Mouse (Mus musculus) cerebellum, adult 9-10 months (tissue): ENCODE data around the gene Hoxb9.

Experiments used
- DNase-seq: peaks from one replicate; pipeline ENCODE4 v3.0.0; 2022

Hoxb9 gene

DNA sequence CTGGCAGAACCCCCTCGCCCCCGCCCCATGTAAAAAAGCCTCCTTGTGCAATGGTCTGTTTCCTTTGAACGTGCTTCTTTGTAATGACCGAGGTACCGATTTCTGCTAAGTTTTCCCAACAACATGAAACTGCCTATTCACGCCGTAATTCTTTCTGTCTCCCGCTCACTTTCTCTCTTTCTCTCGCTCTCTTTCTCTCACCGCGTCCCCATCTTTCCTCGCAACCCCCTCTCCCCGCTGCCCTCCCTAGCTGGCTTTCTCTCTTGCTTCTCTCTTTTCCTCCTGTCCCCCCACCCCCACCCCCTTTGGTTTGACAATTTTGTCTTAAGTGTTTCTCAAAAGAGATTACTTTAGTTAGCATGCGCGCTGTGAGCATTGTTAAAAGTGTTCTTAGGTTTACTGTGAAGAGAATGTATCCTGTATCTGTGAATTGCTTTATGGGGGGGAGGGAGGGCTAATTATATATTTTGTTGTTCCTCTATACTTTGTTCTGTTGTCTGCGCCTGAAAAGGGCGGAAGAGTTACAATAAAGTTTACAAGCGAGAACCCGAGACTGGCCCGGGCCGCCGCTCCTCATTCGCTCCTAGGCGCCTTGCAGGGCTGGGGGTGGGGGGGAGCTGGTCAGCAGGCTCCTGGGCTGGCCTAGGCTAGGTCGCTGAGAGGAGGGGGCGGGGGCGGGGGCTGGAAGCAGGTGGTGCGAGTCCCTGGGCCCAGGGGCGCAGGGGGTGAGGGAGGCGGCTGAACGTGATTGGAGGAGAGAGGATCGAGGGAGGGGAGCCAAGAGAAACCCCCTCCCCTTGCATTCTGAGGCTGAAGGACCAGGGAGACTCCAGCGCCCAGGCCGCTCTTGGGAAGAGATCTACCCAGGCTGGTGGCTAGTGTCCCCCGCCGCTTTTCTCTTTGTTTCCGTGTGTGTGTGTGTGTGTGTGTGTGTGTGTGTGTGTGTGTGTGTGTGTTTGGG lies 13.8 kb downstream of the Hoxb9 start:
- no peak for DNase-seq

- no peak for DNase-seq
Measured at GRCm38 (mm10) chr11:96285771-96286738, 14.8 kb downstream of the Hoxb9 start, which contains the start of gene Hoxb7. Hoxb7 (plus strand) TSS chr11:96286623.

GRCm38 (mm10) chr11:96286739-96287385 lies 15.6 kb downstream of the Hoxb9 start:
- DNase-seq, result no peak

DNA sequence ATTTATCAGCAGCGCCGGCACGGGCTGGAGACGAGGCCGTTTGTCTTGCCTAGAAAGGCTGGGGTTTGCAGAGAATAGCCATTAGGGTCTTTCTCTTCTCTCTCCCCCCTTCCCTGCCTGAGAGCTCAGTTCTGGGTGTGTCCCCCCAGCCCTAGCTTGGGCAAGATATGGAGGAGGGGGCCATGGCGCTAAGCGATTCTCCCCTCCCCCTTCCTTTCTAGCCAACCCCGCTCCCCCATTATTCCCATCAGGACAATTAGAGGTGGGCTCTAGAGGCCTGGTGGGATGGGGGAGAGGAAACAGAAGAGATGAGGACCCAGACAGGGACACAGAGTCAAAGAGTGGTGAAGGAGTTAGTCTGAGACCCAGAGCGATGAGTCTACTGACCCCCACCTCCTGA lies 16.2 kb downstream of the Hoxb9 start:
- no peak for DNase-seq

DNA sequence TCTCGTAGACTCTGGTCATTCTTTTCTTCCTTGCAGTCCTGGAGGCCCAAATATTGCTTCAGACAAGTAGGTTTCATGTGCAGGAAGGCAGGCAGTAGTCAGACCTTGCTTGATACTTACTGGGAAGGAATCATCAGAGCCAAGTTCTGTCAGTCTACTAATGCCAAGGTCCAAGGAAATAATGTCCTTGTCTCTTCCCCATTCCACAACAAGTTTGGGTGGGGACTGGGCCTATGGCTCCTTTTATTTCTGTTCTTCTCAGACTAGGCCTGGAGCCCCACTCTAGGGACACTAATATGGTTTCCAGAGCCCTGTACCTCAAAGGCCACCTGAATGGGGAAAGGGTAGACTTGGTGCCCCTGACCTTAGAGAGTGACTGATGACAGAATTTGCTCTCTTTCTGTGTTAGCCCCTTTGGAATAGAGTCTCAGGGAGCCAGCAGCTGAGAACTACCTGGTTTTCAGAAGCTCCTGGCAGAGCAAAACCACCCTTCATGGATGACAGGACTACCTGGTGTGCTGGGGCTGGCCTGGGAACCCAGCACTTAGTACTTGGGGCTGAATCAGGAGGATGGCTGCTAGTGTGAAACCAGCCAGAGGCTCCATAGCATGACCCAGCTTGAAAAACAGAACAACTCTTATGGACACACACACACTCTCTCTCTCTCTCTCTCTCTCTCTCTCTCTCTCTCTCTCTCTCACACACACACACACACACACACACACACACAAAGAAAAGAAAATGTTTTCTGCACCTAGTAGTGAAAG lies 17.4 kb downstream of the Hoxb9 start:
- no peak for DNase-seq

DNA sequence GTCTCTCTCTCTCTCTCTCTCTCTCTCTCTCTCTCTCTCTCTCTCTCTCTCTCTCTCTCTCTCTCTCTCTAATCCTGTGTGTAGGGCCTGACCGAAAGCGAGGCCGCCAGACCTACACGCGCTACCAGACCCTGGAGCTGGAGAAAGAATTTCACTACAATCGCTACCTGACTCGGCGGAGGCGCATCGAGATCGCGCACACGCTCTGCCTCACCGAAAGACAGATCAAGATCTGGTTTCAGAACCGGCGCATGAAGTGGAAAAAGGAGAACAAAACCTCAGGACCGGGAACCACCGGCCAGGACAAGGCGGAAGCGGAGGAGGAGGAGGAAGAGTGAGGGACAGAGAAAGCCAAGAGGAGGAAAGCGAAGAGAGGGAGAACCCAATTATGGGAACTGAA lies 18.0 kb downstream of the Hoxb9 start:
- no peak for DNase-seq

DNA sequence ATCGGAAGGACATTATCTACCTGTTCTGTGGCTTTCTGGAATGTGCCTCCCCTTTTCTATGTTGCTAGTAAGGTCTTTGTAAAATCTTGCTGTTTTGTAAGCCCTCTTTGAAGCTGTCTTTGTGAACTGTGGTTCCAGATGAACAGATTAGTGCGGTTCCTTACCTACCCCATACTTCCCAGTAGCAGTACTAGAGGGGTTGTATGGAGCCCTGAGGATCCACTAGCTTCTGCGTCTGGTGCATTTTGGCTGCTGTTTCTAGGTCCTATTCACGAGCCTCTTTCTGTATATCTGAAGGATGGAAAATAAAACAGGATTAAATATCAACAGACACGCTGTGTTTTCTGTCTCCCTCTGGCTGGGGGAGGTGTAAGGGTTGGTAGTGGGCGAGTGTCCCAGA lies 18.6 kb downstream of the Hoxb9 start:
- no peak for DNase-seq

DNA sequence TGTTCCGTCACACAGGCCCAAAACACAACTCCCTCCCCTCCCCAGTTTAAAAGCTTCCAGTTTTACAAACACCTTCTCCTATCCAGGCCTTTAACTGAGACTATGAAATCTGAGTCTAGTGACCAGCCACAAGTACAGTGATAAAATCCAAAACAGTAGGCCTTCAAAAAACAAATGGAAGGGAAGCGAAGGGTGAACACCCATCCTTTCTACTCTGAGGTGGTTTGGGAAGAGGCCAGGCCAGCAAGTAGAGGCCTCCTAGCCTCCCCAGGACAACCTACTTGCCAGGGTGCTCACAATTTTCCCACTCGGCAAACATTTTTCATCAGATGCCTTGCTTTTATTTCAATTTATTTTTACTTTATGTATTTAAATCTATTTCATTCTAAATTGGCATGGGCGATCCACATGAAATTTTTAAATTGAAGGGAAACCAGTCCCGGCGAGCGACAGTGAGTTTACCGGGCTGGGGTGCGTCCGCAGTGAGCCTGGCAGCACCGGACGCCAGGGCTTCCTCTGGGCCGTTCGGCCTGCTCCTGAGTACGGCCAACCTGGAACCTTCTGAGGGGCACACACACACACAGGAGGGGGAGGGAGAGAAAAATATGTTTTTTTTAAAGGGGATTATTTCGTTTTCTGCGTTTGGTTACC lies 19.6 kb downstream of the Hoxb9 start:
- DNase-seq, result no peak

- DNase-seq, result no peak
Measured at GRCm38 (mm10) chr11:96291681-96292564, 20.7 kb downstream of the Hoxb9 start, which contains the start of gene Hoxb6. Hoxb6 (plus strand) TSS chr11:96292476.

- DNase-seq, result no peak
Measured at GRCm38 (mm10) chr11:96292565-96293301, 21.5 kb downstream of the Hoxb9 start.

DNA sequence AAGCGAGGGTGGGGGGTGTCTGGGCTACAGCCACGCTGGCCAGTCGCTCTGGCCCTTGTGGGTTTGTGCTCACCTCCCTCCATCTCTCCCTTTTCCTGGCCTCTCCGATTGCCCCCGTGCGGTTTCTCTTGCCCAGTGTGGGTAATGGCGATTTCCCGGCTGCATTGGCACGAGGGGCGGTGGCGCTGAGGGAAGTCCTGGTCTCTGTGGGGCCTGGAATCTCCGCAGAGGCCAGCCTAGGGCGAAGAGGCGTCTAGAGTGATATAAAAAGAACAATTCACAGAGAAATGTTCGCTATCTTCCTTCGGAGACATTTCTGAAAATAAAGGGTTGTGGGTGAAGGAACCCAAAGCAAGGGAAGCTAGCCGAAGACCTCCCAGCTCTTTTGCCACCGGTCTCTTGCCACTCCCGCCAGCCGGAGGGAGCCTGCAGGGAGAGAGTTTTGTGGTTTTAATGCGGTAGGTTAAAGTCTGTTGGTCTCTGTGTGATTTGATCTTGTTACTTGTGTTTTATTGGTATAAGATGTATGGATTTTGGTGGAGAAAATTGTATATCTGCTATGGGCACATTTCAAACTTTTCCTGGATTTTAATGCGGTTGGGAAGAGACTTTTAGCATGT lies 22.2 kb downstream of the Hoxb9 start:
- DNase-seq, result no peak

GRCm38 (mm10) chr11:96294245-96295091 lies 23.2 kb downstream of the Hoxb9 start:
- DNase-seq, result peak; percentile 14

GRCm38 (mm10) chr11:96295092-96295835 lies 24.0 kb downstream of the Hoxb9 start:
- DNase-seq, result no peak

DNA sequence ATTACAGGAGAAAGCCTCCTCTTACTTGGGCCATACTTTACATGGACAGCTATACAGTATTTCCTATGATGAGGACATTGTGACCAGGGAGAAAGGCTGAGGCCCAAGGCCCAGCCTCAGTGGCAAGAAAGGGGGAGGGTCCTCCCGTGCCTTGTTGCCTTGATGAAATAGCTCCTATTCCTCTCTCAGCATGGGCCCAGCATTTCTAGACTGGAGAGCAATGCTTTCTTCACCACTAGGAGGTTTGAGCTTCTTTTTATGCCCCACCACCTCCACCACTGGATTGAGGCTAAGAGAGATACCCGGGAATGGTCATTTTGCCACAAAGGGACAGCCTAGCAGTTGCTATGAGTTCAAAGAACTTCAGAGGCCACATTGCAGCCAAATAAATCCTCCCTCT lies 25.7 kb downstream of the Hoxb9 start:
- no peak for DNase-seq

DNA sequence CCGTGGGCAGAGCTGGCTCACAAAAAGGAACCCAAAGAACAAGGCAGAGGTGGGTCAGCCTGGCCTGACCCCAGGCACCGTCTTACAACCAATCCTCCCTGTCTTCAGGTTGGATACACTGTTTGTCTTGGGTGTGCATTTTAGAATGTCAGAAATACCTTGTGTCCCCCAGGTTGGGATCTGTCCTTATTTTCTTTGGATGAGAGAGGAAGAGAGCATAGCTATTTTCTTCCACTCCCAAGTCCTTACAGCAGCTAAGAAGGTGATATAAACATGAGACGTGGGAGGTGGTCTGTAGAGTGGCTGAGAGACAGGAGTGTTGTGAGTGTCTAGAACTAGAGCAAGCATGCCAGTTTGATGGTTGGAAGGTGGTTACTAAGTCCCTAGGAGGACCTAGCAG lies 26.2 kb downstream of the Hoxb9 start:
- no peak for DNase-seq

- no peak for DNase-seq
Measured at GRCm38 (mm10) chr11:96297968-96298635, 26.8 kb downstream of the Hoxb9 start.
